Mouse (Mus musculus): ENCODE results near the gene Zfp941. TPM values are rescaled to one million over a fixed set of nuclear protein-coding genes. Genes with fewer than 3 reads are reported as not detected.

The Zfp941 gene
- polyA plus RNA-seq, 1 experiment from 2014 or later = 37.5 TPM

DNA sequence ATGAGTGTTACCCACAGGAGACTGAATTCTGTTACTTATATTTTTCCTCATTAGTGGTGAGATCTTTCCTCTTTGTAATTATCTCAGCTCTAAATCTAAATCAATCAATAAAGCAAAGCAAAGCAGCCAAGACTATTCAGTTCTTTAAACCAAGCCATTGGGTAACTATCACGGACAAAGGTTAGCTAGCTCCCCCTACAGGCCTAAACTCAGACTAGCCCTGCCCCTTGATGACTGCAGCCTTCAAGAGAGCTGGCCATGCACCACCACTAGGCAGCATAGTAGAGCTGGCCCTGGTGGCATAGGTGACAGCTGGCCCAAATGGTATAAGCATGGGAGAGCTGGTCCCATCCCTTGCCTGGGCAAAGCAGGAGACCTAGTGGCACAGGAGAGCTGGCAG is 16.3 kb downstream of the Zfp941 start:
- Histone ChIP-seq H3K4me1 (ENCODE audit: control insufficient read depth, insufficient read depth, low read length) (no peaks in the 10 kb centered on the region), H3K9me3 (ENCODE audit: control insufficient read depth, low read length) (no peaks in the 10 kb centered on the region), H3K27me3 (ENCODE audit: control insufficient read depth, insufficient read depth, low read length) (no peaks in the 10 kb centered on the region), H3K9ac (replicated peaks; ENCODE audit: low read depth, low read length) (no peak overlapping the region), H3K4me3 (ENCODE audit: low read depth, low read length) (no peak overlapping the region), H3K27ac (ENCODE audit: low read depth, low read length) (no peak overlapping the region), H3K4me2 (ENCODE audit: low read depth, low read length) (no peak overlapping the region), H3K36me3 (ENCODE audit: control insufficient read depth, insufficient read depth, low read length) (no peaks in the 10 kb centered on the region; the same call in none of the 2 replicates)
- ATAC-seq (ENCODE audit: low read depth) = no peak
- 12% methylated on average over 1 of the region's 1 CpGs for WGBS

DNA sequence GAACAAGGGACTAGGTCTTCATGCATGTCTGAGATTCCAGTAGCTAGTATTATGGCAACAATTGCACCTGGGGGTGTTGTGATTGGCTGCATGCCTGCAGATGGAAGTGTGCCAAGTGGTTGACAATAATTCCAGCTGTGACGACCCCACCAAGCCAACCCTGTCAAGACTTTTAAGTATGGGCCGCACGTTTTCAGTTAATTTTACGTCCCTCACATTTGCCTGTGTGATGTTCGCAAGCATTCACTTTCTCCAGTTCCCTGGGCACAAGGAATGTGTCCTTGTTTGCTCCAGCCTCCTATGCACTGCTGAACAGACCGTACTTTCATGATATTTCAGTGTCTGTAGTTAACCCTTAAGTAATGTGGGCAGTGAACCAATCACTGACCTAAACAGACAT is 19.3 kb downstream of the Zfp941 start:
- Histone ChIP-seq H3K27ac (ENCODE audit: low read depth, low read length) (no peak overlapping the region), H3K9me3 (ENCODE audit: control insufficient read depth, low read length) (no peaks in the 10 kb centered on the region), H3K4me2 (ENCODE audit: low read depth, low read length) (no peak overlapping the region), H3K36me3 (ENCODE audit: control insufficient read depth, insufficient read depth, low read length) (no peaks in the 10 kb centered on the region; the same call in 1 of the 2 replicates), H3K4me1 (ENCODE audit: control insufficient read depth, insufficient read depth, low read length) (no peaks in the 10 kb centered on the region), H3K27me3 (ENCODE audit: control insufficient read depth, insufficient read depth, low read length) (no peaks in the 10 kb centered on the region), H3K9ac (replicated peaks; ENCODE audit: low read depth, low read length) (no peak overlapping the region), H3K4me3 (ENCODE audit: low read depth, low read length) (no peak overlapping the region)
- no peak for ATAC-seq (ENCODE audit: low read depth)
- 55% methylated on average over 6 of the region's 6 CpGs for WGBS

DNA sequence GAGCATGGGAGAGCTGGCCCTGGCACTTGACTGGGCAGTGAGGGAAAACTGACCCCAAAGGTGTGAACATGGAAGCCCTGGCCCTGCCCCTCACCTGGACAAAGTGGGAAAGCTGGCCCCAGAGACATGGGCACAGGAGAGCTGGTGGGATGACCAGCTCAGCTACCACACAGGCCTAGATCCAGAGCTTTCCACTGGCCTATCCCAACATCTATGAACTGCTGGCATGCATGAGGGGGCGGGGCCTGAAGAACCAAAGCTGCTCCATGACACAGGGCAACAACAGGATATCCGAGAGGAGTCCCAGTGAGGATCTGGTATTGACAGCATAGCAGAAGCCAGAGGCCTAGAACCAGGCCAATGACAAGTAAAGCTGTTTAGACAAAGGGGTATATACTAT is 23.8 kb downstream of the Zfp941 start:
- 75% methylated on average over 2 of the region's 2 CpGs for WGBS
- Histone ChIP-seq H3K9me3 (ENCODE audit: control insufficient read depth, low read length) (no peaks in the 10 kb centered on the region), H3K4me3 (ENCODE audit: low read depth, low read length) (no peak overlapping the region), H3K4me2 (ENCODE audit: low read depth, low read length) (no peak overlapping the region), H3K4me1 (ENCODE audit: control insufficient read depth, insufficient read depth, low read length) (no peaks in the 10 kb centered on the region), H3K36me3 (ENCODE audit: control insufficient read depth, insufficient read depth, low read length) (no peaks in the 10 kb centered on the region), H3K9ac (replicated peaks; ENCODE audit: low read depth, low read length) (no peak overlapping the region), H3K27me3 (ENCODE audit: control insufficient read depth, insufficient read depth, low read length) (no peaks in the 10 kb centered on the region), H3K27ac (ENCODE audit: low read depth, low read length) (no peak overlapping the region)
- no peak for ATAC-seq (ENCODE audit: low read depth)

DNA sequence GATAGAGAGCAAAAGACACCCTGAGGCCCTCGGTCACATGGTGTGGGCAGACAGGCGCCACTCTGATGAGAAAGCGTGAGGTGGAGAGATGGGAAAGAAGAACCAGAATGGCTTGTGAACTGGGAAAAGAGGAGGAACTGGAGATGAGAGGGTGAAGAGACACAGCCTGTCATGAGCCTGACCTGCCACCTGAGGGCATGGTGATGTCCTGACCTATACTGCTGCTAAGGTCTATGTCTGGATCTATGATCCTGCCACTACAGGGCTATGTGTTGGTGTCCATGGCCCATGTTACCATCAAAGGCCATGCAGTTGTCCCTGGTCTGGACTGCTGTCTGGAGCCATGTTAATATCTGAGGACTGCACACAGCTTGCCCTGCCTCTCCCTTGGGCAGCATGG is 24.4 kb downstream of the Zfp941 start:
- Histone ChIP-seq H3K36me3 (ENCODE audit: control insufficient read depth, insufficient read depth, low read length) (no peaks in the 10 kb centered on the region), H3K4me1 (ENCODE audit: control insufficient read depth, insufficient read depth, low read length) (no peaks in the 10 kb centered on the region), H3K27ac (ENCODE audit: low read depth, low read length) (no peak overlapping the region), H3K9me3 (ENCODE audit: control insufficient read depth, low read length) (no peaks in the 10 kb centered on the region), H3K4me3 (ENCODE audit: low read depth, low read length) (no peak overlapping the region), H3K4me2 (ENCODE audit: low read depth, low read length) (no peak overlapping the region), H3K27me3 (ENCODE audit: control insufficient read depth, insufficient read depth, low read length) (no peaks in the 10 kb centered on the region), H3K9ac (replicated peaks; ENCODE audit: low read depth, low read length) (no peak overlapping the region)
- no peak for ATAC-seq (ENCODE audit: low read depth)
- 89% methylated on average over 3 of the region's 3 CpGs for WGBS

DNA sequence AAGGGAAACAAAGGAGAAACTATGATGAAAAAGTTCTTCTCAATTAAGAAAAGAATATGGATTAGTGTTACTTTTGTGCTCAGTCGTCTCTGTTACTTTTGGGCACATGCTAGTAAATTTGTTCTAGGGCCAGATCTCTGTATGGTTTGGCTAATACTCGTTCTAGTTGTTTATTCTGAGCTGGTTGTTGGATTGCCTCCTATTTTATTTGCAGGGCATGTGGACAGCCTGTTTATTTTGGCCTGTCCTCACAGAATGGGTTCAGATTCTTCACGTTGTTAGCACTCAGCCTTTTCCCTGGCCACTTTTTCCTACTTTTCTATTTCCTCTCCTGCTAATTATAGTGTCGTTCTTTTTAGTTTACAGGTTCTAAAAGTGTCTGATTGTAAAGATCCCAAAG is 28.4 kb downstream of the Zfp941 start:
- Histone ChIP-seq H3K9me3 (ENCODE audit: control insufficient read depth, low read length) (no peaks in the 10 kb centered on the region), H3K9ac (replicated peaks; ENCODE audit: low read depth, low read length) (no peak overlapping the region), H3K36me3 (ENCODE audit: control insufficient read depth, insufficient read depth, low read length) (no peaks in the 10 kb centered on the region), H3K4me1 (ENCODE audit: control insufficient read depth, insufficient read depth, low read length) (no peaks in the 10 kb centered on the region), H3K4me2 (ENCODE audit: low read depth, low read length) (no peak overlapping the region), H3K27me3 (ENCODE audit: control insufficient read depth, insufficient read depth, low read length) (no peaks in the 10 kb centered on the region), H3K4me3 (ENCODE audit: low read depth, low read length) (no peak overlapping the region), H3K27ac (ENCODE audit: low read depth, low read length) (no peak overlapping the region)
- no peak for ATAC-seq (ENCODE audit: low read depth)
- 77% methylated on average over 4 of the region's 4 CpGs for WGBS

DNA sequence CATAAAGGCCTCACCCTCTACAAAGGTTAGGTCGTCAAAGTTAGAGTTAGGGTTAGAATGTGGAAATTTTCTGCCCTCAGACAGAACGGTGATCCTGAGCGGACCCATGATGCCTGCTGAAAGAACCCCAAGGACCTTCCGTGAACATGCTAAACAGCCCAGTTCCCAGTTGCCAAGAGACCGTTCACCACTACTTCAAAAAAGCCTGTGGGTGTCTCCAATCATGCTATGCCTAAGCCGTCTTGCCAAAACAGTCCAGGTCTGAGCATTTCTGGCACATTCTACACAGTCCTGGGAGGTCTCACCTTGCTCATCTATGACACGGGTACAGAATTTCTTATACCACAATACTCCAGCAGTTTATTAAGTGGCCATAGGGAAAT is 33.9 kb downstream of the Zfp941 start:
- Histone ChIP-seq H3K4me3 (ENCODE audit: low read depth, low read length) (no peak overlapping the region), H3K9me3 (ENCODE audit: control insufficient read depth, low read length) (no peaks in the 10 kb centered on the region), H3K27me3 (ENCODE audit: control insufficient read depth, insufficient read depth, low read length) (no peaks in the 10 kb centered on the region), H3K27ac (ENCODE audit: low read depth, low read length) (no peak overlapping the region), H3K9ac (replicated peaks; ENCODE audit: low read depth, low read length) (no peak overlapping the region), H3K4me1 (ENCODE audit: control insufficient read depth, insufficient read depth, low read length) (no peaks in the 10 kb centered on the region), H3K36me3 (ENCODE audit: control insufficient read depth, insufficient read depth, low read length) (no peaks in the 10 kb centered on the region), H3K4me2 (ENCODE audit: low read depth, low read length) (no peak overlapping the region)
- WGBS = 90% methylated on average over 7 of the region's 7 CpGs
- no peak for ATAC-seq (ENCODE audit: low read depth)

DNA sequence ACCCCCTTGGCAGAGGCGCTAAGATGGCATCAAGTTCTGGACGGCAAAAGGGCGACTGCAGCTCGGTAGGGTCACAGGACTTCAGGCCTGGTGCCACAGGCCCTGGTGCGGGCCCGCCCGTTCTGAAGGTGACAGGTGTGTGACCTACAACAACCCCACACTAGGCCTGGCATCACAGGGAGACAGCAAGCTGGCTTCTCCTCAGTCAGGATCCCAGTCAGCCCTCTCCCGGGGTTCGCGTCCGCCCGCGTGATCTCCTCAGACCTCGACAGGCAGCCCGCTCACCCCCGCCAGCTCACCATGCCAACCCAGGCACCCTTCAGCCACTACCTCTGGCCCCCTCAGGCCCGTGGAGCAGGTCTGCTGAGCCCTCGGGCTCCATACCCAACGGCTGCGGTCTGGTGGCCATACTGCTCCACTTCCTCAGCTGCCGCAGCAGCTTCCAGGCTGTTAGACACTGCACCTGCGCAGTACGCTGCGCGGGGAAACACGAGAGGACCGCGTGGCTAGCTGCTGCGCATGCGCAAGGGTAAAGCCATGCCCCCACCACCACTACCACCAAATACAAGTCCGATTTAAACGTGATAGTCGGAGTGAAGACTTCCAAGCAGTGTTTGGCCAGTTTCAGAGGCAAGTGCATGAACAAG is 34.4 kb downstream of the Zfp941 start, which contains the start of gene Syce1:
Gene Syce1, minus strand, starts transcription at position 447 of the 647 bp plus-strand sequence.
- no peak for ATAC-seq (ENCODE audit: low read depth)
- H3K4me3 ChIP-seq (ENCODE audit: low read depth, low read length) = no peak within 1 kb of the TSS
- H3K9ac ChIP-seq (replicated peaks; ENCODE audit: low read depth, low read length) = no peak within 1 kb of the TSS
- no peaks in the 10 kb centered on the region for H3K9me3 ChIP-seq (ENCODE audit: control insufficient read depth, low read length)
- H3K36me3 ChIP-seq (ENCODE audit: control insufficient read depth, insufficient read depth, low read length) = no peaks in the 10 kb centered on the region
- H3K27ac ChIP-seq (ENCODE audit: low read depth, low read length) = no peak within 1 kb of the TSS
- no peaks in the 10 kb centered on the region for H3K27me3 ChIP-seq (ENCODE audit: control insufficient read depth, insufficient read depth, low read length)
- WGBS = 83% methylated on average over 33 of the region's 33 CpGs
- no peaks in the 10 kb centered on the region for H3K4me1 ChIP-seq (ENCODE audit: control insufficient read depth, insufficient read depth, low read length)
- no peak within 1 kb of the TSS for H3K4me2 ChIP-seq (ENCODE audit: low read depth, low read length)

DNA sequence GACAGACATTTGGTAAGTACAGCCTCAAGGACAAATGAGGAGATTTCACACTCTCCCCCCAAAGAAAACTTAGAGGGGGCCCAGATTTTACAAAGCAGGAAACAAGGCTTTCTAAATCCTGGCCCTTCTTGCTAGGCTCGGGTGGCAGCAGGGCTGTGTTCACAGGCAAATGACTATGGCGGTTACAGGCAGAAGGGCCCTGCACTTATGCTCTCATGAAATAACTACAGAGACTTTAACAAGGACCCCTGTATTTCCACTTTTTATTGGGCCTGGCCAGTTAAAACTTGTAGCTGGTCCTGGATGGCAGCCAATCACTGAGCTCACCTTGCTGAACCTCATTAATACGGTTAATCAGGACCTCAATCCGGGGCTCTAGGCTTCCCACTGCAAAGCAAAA is 41.4 kb downstream of the Zfp941 start:
- Histone ChIP-seq H3K27ac (ENCODE audit: low read depth, low read length) (no peak overlapping the region), H3K4me3 (ENCODE audit: low read depth, low read length) (no peak overlapping the region), H3K4me2 (ENCODE audit: low read depth, low read length) (no peak overlapping the region), H3K9me3 (ENCODE audit: control insufficient read depth, low read length) (no peaks in the 10 kb centered on the region), H3K27me3 (ENCODE audit: control insufficient read depth, insufficient read depth, low read length) (no peaks in the 10 kb centered on the region), H3K36me3 (ENCODE audit: control insufficient read depth, insufficient read depth, low read length) (no peaks in the 10 kb centered on the region), H3K4me1 (ENCODE audit: control insufficient read depth, insufficient read depth, low read length) (no peaks in the 10 kb centered on the region), H3K9ac (replicated peaks; ENCODE audit: low read depth, low read length) (no peak overlapping the region)
- ATAC-seq (ENCODE audit: low read depth) = no peak
- 79% methylated on average over 4 of the region's 4 CpGs for WGBS

DNA sequence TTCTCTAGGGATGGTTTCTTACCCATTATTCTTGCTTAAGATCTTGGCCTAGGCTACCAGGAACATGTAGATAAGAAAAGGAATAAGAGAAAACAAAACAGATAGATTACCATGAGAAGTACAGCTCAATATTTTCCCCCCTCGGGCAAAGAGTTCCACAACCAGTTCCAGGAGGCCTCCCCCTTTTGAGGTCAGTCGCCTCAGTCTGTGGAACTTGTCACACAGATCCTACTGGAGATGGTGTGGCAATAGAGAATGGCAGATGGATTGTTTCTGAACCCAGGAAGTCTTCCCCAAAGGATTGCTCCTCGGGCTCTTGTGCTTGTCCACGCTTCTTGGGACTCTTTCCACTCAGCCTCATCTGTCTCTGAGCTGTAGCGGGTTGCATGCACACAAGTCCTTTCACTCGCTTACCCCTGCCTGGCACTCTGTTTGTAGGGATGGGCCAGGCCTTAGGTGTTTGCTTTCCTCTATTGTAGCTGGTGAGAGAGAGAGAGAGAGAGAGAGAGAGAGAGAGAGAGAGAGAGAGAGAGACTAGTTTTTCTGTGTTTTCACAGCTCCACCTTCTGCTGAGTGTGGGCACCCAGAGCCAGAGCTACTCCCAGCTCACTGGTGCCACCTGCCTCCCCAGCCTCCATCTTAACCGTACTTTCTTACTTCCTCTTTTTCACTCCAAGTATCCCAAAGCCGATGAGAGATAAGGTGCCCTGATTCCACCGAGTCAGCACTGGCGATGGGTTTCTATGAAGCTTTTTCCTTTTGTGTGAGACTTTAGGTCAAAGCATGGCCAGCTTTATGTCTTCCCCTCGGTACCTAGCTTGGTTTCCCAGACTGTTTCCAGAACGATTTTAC is 55.9 kb downstream of the Zfp941 start:
- H3K4me2 ChIP-seq (ENCODE audit: low read depth, low read length) = no peak overlapping the region
- H3K9me3 ChIP-seq (ENCODE audit: control insufficient read depth, low read length) = no peaks in the 10 kb centered on the region
- no peak overlapping the region for H3K27ac ChIP-seq (ENCODE audit: low read depth, low read length)
- WGBS = 83% methylated on average over 12 of the region's 12 CpGs
- no peak for ATAC-seq (ENCODE audit: low read depth)
- H3K9ac ChIP-seq (replicated peaks; ENCODE audit: low read depth, low read length) = no peak overlapping the region
- H3K4me1 ChIP-seq (ENCODE audit: control insufficient read depth, insufficient read depth, low read length) = no peaks in the 10 kb centered on the region
- H3K36me3 ChIP-seq (ENCODE audit: control insufficient read depth, insufficient read depth, low read length) = no peaks in the 10 kb centered on the region
- no peaks in the 10 kb centered on the region for H3K27me3 ChIP-seq (ENCODE audit: control insufficient read depth, insufficient read depth, low read length)
- H3K4me3 ChIP-seq (ENCODE audit: low read depth, low read length) = no peak overlapping the region
